Mouse (Mus musculus) forebrain, embryonic 16.5 days (tissue): ENCODE measurements around the gene Tulp3. TPM values are rescaled to one million over a fixed set of nuclear protein-coding genes. Genes with fewer than 3 reads are reported as not detected.
A peak's percentile ranks its signal among the peaks of the same experiment; 100 is the strongest.

ENCODE experiments used
- ATAC-seq: fragments of 200-750 bp; cut with Nextera tagmentation; 2 replicates; pipeline ENCODE4 v1.8.0; 2017; ENCODE audit warnings: mild to moderate bottlenecking, moderate library complexity
- H3K27ac ChIP-seq: fragments of 300-500 bp; sonication (generic); 2 replicates; pipeline ENCODE4 v1.5.1; 2014; ENCODE audit warnings: low read length, control low read depth
- H3K27me3 ChIP-seq: fragments of 300-500 bp; sonication (generic); replicated peaks from 2 replicates; pipeline ENCODE4 v1.6.1; 2014; ENCODE audit warnings: low read length; ENCODE audit not compliant: control insufficient read depth, insufficient read depth
- H3K36me3 ChIP-seq: fragments of 300-500 bp; sonication (generic); 2 replicates; pipeline ENCODE4 v1.6.1; 2014; ENCODE audit not compliant: control insufficient read depth, insufficient read depth
- H3K4me1 ChIP-seq: fragments of 300-500 bp; sonication (generic); replicated peaks from 2 replicates; pipeline ENCODE4 v1.6.1; 2014; ENCODE audit warnings: low read length; ENCODE audit not compliant: control insufficient read depth, insufficient read depth
- H3K4me2 ChIP-seq: fragments of 300-500 bp; sonication (generic); 2 replicates; pipeline ENCODE4 v1.6.1; 2014; ENCODE audit warnings: mild to moderate bottlenecking, low read length, control low read depth
- H3K4me3 ChIP-seq: fragments of 300-500 bp; sonication (generic); replicated peaks from 2 replicates; pipeline ENCODE4 v1.5.1; 2014; ENCODE audit warnings: mild to moderate bottlenecking, low read length, control low read depth
- H3K9ac ChIP-seq: fragments of 300-500 bp; sonication (generic); replicated peaks from 2 replicates; pipeline ENCODE4 v1.6.1; 2014; ENCODE audit warnings: low read depth, low read length, control low read depth
- H3K9me3 ChIP-seq: fragments of 300-500 bp; sonication (generic); 2 replicates; pipeline ENCODE4 v1.6.1; 2016; ENCODE audit warnings: low read length; ENCODE audit not compliant: control insufficient read depth
- WGBS: fragments of 180-500 bp; shearing (Covaris S2); extraction: QIAGEN DNeasy Blood & Tissue Kit; methylation state at CpG from one replicate; pipeline ENCODE4 v1.1.7; 2014; 5-methylcytosine and 5-hydroxymethylcytosine counted together
- polyA plus RNA-seq: library from polyadenylated mRNA; unstranded; fragments of >200 nt; fragmentation: Nextera tagmentation; extraction: Ambion mirVana; gene quantifications from 2 replicates; pipeline ENCODE4 v1.2.1, GENCODE M21; 2015

Gene Tulp3
- 13.2 and 17.3 TPM in 2 replicates for polyA plus RNA-seq

DNA sequence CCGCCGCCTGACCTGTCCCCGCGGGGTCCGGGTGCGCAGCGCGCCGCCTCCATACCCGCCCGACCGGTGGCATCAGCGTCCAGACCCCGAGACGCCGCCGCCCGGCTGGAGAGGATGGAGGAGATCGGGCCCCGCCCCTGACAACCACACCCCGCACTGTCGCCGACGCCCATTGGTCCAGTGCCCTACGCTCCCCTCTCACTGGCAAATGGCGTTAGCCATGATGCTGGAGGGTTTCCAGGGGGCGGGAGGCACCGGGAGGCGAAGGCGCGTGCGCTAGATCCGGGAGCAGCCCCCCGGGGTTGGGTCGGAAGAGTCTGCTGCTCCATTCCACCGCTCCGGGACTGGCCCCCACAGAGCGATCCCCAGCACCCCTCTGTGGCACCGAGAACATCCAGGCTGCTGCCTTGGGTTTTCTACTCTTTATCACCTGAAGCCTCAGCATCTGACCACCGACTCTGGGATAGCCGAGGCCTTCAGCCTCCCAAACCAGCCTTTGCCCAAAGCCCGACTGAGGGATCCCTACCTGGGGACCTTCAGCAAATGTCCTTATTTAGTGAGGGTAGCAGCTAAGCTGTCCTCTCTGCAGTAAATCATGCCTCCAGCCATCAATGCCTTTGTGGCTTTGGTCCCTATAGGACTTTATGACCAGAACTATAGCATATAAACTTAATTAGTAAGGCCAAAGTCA is at the start of gene Tulp3:
Tulp3 (minus strand) TSS at position 126 of the 691 bp plus-strand sequence.
- WGBS, result under 1% methylated on average over 42 of the region's 42 CpGs
- ATAC-seq, result peak; percentile 98
- Histone ChIP-seq H3K9me3 (no peaks in the 10 kb centered on the region), H3K27ac (peak within 1 kb of the TSS; percentile 88), H3K36me3 (no peaks in the 10 kb centered on the region), H3K4me3 (peak within 1 kb of the TSS; percentile 59), H3K4me2 (peak within 1 kb of the TSS; percentile 63), H3K27me3 (no peaks in the 10 kb centered on the region), H3K9ac (peak within 1 kb of the TSS; percentile 84), H3K4me1 (peaks cover 29% of the 10 kb centered on the region)

DNA sequence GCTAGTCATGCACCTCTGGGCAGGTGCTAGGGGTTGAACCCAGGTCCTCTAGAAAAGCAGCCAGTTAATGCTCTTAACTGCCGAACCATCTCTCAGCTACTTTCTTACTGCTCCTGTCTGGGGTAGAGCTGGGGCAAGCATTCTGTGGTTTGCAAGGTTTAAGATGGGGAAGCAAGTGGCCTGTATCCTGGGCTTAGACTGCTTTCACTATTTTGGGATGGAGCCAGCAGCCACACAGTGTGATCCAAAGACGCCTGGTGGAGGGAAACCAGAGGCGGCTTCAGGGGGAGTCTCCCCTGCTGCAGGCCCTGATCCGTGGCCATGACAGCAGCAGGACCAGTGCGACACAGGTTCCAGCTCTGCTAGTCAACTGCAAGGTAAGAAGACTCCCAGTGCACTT is 49.1 kb upstream of the Tulp3 start:
- Histone ChIP-seq H3K27ac (no peak overlapping the region), H3K27me3 (no peaks in the 10 kb centered on the region), H3K9ac (no peak overlapping the region), H3K4me2 (no peak overlapping the region), H3K9me3 (no peaks in the 10 kb centered on the region), H3K4me3 (no peak overlapping the region), H3K36me3 (peaks cover 9% of the 10 kb centered on the region), H3K4me1 (peaks cover 6% of the 10 kb centered on the region)
- 61% methylated on average over 5 of the region's 5 CpGs for WGBS
- ATAC-seq, result no peak

DNA sequence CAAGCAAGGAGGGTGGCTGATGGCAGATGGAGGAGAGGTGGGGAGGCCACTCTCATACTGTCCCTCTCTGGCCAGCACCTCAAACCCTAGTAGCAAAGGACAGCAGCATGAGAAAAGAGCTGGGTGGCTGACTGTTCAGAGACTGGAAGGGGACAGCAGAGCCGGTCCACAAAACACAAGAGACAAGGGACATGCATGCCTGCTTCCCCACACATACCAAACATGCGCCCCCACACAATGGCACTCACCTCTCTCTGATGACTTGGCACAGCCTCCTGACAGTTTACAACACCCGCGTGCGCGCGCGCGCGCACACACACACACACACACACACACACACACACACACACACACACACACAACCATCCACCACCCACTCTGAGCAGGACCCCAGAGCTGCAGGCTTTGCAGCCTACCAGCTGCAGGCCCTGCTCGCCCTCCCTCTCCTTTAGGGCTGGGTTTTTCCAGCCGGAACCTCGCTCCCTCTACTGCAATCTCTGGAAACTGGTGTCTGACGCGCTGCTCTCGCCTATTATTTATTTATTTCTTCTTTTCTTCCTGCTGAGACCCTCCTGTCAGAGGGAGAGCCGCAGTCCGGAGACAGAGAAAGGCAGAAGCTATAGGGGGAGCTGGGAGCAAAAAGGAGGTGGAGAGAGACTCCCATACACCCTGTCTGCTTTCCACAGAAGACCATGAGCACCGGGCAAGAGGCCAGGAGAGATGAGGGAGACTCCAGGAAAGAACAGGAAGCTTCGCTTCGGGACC is 44.0 kb upstream of the Tulp3 start:
- Histone ChIP-seq H3K36me3 (no peaks in the 10 kb centered on the region), H3K4me2 (peak overlapping the region; percentile 51), H3K27ac (peak overlapping the region; percentile 46), H3K9ac (peak overlapping the region; percentile 56), H3K4me3 (peak overlapping the region; percentile 36), H3K27me3 (no peaks in the 10 kb centered on the region), H3K4me1 (peaks cover 6% of the 10 kb centered on the region), H3K9me3 (no peaks in the 10 kb centered on the region)
- peak; percentile 85 for ATAC-seq
- WGBS, result 33% methylated on average over 21 of the region's 21 CpGs

DNA sequence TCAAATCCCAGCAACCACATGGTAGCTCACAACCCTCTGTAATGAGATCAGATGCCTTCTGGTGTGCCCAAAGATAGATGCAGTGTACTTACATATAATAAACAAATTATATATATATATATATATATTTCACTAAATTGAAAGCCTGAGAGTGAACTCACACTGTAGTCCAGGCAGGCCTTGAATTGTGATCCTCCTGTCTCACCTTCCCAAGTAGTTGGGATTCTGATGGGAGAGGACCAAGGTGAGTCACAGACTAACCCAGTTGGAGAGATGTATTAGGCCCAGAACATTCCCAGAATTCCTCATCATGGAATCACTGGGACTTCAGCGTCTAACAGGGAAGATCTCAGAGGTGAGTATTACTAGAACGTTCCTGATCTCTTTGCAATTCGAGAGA is 43.3 kb upstream of the Tulp3 start, which contains the start of gene Nrip2:
Nrip2 (plus strand) TSS at position 301 of the 400 bp plus-strand sequence.
- peaks cover 6% of the 10 kb centered on the region for H3K4me1 ChIP-seq
- peak within 1 kb of the TSS; percentile 51 for H3K4me2 ChIP-seq
- no peak for ATAC-seq
- H3K4me3 ChIP-seq, result peak within 1 kb of the TSS; percentile 36
- H3K36me3 ChIP-seq, result no peaks in the 10 kb centered on the region
- no peaks in the 10 kb centered on the region for H3K27me3 ChIP-seq
- peak within 1 kb of the TSS; percentile 46 for H3K27ac ChIP-seq
- no peaks in the 10 kb centered on the region for H3K9me3 ChIP-seq
- H3K9ac ChIP-seq, result peak within 1 kb of the TSS; percentile 56
- 78% methylated on average over 3 of the region's 3 CpGs for WGBS

DNA sequence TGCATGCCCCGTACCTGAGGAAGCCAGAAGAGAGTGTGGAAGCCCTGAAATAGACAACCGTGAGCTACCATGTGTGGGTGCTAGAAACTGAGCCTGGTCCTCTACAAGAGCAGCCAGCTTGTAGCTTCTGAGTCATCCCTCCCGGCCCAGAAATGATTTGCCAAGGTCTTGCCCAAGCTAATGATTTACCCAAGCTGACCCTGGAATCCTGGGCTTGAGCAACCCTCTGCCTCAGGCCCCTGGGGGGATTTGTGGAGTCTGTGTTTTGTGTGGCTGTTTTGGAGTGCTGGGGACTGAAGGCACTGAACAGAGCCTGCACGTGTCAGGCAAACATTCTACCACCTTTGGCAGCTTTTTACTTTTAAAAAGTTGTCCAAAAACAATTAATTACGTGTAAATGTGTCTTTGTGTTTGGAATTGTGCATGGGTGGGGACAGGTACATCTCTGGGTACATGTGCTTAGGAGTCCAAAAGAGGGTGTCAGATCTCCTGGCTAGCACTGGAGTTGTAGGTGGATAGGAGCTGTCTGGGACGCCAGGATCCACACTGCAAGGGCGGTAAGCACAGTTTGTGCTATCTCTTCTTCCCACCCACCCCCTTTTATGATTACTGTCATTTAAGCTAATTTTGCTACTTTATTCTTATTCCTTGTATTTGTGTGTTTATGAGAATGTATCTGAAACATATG is 42.1 kb upstream of the Tulp3 start:
- Histone ChIP-seq H3K27ac (no peak overlapping the region), H3K9me3 (no peaks in the 10 kb centered on the region), H3K36me3 (no peaks in the 10 kb centered on the region), H3K27me3 (no peaks in the 10 kb centered on the region), H3K4me1 (peaks cover 6% of the 10 kb centered on the region), H3K4me2 (no peak overlapping the region), H3K9ac (no peak overlapping the region), H3K4me3 (no peak overlapping the region)
- WGBS, result 76% methylated on average over 7 of the region's 7 CpGs
- no peak for ATAC-seq

- H3K9me3 ChIP-seq, result no peaks in the 10 kb centered on the region
- H3K4me1 ChIP-seq, result no peaks in the 10 kb centered on the region
- no peak overlapping the region for H3K4me2 ChIP-seq
- no peaks in the 10 kb centered on the region for H3K36me3 ChIP-seq
- ATAC-seq, result no peak
- no peak overlapping the region for H3K27ac ChIP-seq
- no peaks in the 10 kb centered on the region for H3K27me3 ChIP-seq
- 83% methylated on average over 1 of the region's 1 CpGs for WGBS
- no peak overlapping the region for H3K4me3 ChIP-seq
- no peak overlapping the region for H3K9ac ChIP-seq
Measured at GRCm38 (mm10) chr6:128390683-128391082, 35.0 kb upstream of the Tulp3 start.

DNA sequence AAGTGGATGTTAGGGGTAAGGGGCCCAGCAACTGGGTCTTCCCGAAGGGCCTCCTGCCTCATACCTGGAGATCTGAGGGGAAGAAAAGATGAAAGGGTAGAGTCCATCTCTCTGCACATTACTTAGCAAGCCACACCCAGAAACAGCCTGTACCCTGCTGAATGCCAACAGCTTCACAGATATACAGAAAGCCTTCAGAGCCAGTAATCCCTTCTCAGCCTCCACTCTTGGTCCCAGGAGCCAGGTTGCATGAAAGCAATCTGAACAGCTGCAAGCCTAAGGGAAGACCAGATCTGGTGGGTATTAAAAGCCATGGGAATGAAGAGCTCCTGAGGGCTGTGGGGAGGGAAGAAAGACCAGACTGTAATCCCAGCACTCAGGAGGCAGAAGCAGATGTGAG is 33.5 kb upstream of the Tulp3 start:
- H3K9me3 ChIP-seq, result no peaks in the 10 kb centered on the region
- no peaks in the 10 kb centered on the region for H3K4me1 ChIP-seq
- H3K9ac ChIP-seq, result no peak overlapping the region
- H3K27ac ChIP-seq, result no peak overlapping the region
- H3K27me3 ChIP-seq, result no peaks in the 10 kb centered on the region
- H3K4me3 ChIP-seq, result no peak overlapping the region
- WGBS, result 84% methylated on average over 1 of the region's 1 CpGs
- H3K4me2 ChIP-seq, result no peak overlapping the region
- ATAC-seq, result no peak
- H3K36me3 ChIP-seq, result no peaks in the 10 kb centered on the region

DNA sequence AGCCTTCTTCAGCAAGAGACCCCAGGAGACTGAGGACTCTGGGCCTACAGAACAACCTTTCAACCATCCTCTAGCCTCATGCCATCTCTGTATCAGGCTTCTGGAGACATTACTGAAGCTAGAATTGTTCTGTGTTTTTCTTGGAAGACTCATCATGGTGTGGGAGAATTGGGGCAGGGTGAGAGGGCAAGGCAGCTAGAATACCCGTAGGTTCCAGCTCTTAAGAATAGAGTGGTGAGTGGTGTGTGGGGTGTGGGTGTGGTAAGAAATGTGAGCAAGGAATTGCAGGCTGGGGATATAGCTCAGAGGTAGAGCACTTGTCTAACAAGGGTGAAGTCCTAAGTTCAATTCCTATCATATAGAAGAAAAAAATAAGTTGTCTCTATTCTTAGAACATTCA is 29.4 kb upstream of the Tulp3 start:
- Histone ChIP-seq H3K27me3 (no peaks in the 10 kb centered on the region), H3K4me3 (no peak overlapping the region), H3K36me3 (no peaks in the 10 kb centered on the region), H3K4me1 (no peaks in the 10 kb centered on the region), H3K27ac (no peak overlapping the region), H3K9ac (no peak overlapping the region), H3K4me2 (no peak overlapping the region), H3K9me3 (no peaks in the 10 kb centered on the region)
- WGBS, result 84% methylated on average over 1 of the region's 1 CpGs
- ATAC-seq, result no peak

DNA sequence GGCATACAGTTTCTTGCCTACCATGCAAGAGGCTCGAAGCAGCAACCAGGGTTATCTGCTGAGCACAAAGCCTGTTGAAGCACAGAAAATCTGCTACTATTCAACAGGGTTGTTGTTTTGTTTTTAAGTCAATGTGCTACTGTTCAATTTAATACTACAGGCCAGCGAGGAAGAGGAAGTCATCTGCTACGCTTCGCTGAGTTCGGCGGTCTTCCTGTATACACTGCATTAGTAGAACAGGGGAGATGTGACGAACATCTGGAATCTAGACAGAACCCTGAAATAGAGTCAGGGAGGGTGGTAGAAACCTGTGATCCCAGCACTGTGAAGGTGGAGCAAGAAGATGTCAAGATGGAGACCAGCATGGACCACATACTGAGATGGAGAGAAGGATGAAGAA is 28.1 kb upstream of the Tulp3 start:
- Histone ChIP-seq H3K27ac (no peak overlapping the region), H3K4me1 (no peaks in the 10 kb centered on the region), H3K36me3 (no peaks in the 10 kb centered on the region), H3K9me3 (no peaks in the 10 kb centered on the region), H3K9ac (no peak overlapping the region), H3K4me2 (no peak overlapping the region), H3K4me3 (no peak overlapping the region), H3K27me3 (no peaks in the 10 kb centered on the region)
- 79% methylated on average over 7 of the region's 7 CpGs for WGBS
- ATAC-seq, result no peak
